Mouse (Mus musculus) thymus, adult 2 months (tissue): ENCODE data around the gene Suv39h1. TPM values are rescaled to one million over a fixed set of nuclear protein-coding genes. Genes with fewer than 3 reads are reported as not detected.
"Not testable (repeated sequence)": the region's sequence is repeated elsewhere in the genome, so short reads cannot be mapped to it uniquely, and the experiment has no call there.

Experiments
- DNase-seq: peaks from one replicate; pipeline ENCODE4 v3.0.0; 2021
- H3K27ac ChIP-seq: fragments of 200-500 bp; 2 replicates; pipeline ENCODE4 v1.5.1; 2012; ENCODE audit warnings: low read length, control low read depth; ENCODE audit not compliant: control insufficient read depth, insufficient read depth
- H3K27me3 ChIP-seq: fragments of 200-500 bp; 2 replicates; pipeline ENCODE4 v1.6.1; 2012; ENCODE audit warnings: mild to moderate bottlenecking, low read length, moderate library complexity, mixed read lengths; ENCODE audit not compliant: control insufficient read depth, insufficient read depth
- H3K36me3 ChIP-seq: fragments of 200-500 bp; 2 replicates; pipeline ENCODE4 v1.6.1; 2012; ENCODE audit warnings: mild to moderate bottlenecking, low read length, moderate library complexity; ENCODE audit not compliant: control insufficient read depth, insufficient read depth
- H3K4me1 ChIP-seq: fragments of 200-500 bp; replicated peaks from 2 replicates; pipeline ENCODE4 v1.6.1; 2012; ENCODE audit warnings: low read length; ENCODE audit not compliant: control insufficient read depth, insufficient read depth
- H3K4me3 ChIP-seq: fragments of 200-500 bp; 2 replicates; pipeline ENCODE4 v1.5.1; 2012; ENCODE audit warnings: mild to moderate bottlenecking, low read length, control low read depth, moderate library complexity; ENCODE audit not compliant: control insufficient read depth, insufficient read depth
- CTCF ChIP-seq: fragments of 200-500 bp; IDR thresholded peaks from 2 replicates; pipeline ENCODE4 v1.5.1; 2012; ENCODE audit warnings: mild to moderate bottlenecking, control low read depth, low read length, moderate library complexity, borderline replicate concordance; ENCODE audit not compliant: control insufficient read depth, poor library complexity, insufficient read depth; ENCODE audit errors: extremely low read depth
- POLR2A ChIP-seq: fragments of 200-500 bp; IDR thresholded peaks from 2 replicates; pipeline ENCODE4 v1.6.1; 2012; ENCODE audit warnings: mild to moderate bottlenecking, low read length, control low read depth, moderate library complexity; ENCODE audit not compliant: control insufficient read depth, poor library complexity, insufficient read depth; ENCODE audit errors: extremely low read depth
- WGBS: fragments of 180-500 bp; shearing (Covaris S2); methylation state at CpG from one replicate; pipeline ENCODE4 v1.1.7; 2018; 5-methylcytosine and 5-hydroxymethylcytosine counted together
- polyA plus RNA-seq: library from polyadenylated mRNA; depleted of rRNA; stranded (reverse); fragments of >200 nt; gene quantifications from 2 replicates; pipeline ENCODE4 v1.2.3, GENCODE M21; 2012

Suv39h1 gene
- polyA plus RNA-seq, 1 experiment, result 69.4 TPM

GRCm38 (mm10) chrX:8026811-8027210, 47.7 kb downstream of the Suv39h1 start:
- Histone ChIP-seq H3K27ac (no peak overlapping the region), H3K4me3 (no peak overlapping the region), H3K4me1 (no peaks in the 10 kb centered on the region), H3K27me3 (no peaks in the 10 kb centered on the region), H3K36me3 (no peaks in the 10 kb centered on the region)
- WGBS, result 66% methylated on average over 4 of the region's 4 CpGs
- DNase-seq, result no peak
- no peak for TF ChIP-seq CTCF
- no peak for TF ChIP-seq POLR2A

- no peaks in the 10 kb centered on the region for H3K36me3 ChIP-seq
- no peak overlapping the region for H3K27ac ChIP-seq
- H3K27me3 ChIP-seq, result no peaks in the 10 kb centered on the region
- no peak for DNase-seq
- no peaks in the 10 kb centered on the region for H3K4me1 ChIP-seq
- TF ChIP-seq CTCF (no peak), POLR2A (no peak)
- no peak overlapping the region for H3K4me3 ChIP-seq
- 69% methylated on average over 2 of the region's 2 CpGs for WGBS
Measured at GRCm38 (mm10) chrX:8024795-8025194, 49.8 kb downstream of the Suv39h1 start.

- TF ChIP-seq POLR2A, result no peak
- TF ChIP-seq CTCF, result no peak
- no peak overlapping the region for H3K4me3 ChIP-seq
- no peaks in the 10 kb centered on the region for H3K4me1 ChIP-seq
- H3K27ac ChIP-seq, result no peak overlapping the region
- no peak for DNase-seq
- 97% methylated on average over 2 of the region's 2 CpGs for WGBS
- H3K36me3 ChIP-seq, result no peaks in the 10 kb centered on the region
- H3K27me3 ChIP-seq, result no peaks in the 10 kb centered on the region
Measured at GRCm38 (mm10) chrX:8020111-8020778, 54.3 kb downstream of the Suv39h1 start.

GRCm38 (mm10) chrX:8018286-8018685, 56.3 kb downstream of the Suv39h1 start, which contains the start of gene Glod5:
Glod5 (minus strand) TSS chrX:8018492.
- WGBS, result 41% methylated on average over 2 of the region's 2 CpGs
- Histone ChIP-seq H3K4me3 (no peak within 1 kb of the TSS), H3K36me3 (no peaks in the 10 kb centered on the region), H3K27ac (no peak within 1 kb of the TSS), H3K27me3 (no peaks in the 10 kb centered on the region), H3K4me1 (no peaks in the 10 kb centered on the region)
- DNase-seq, result no peak
- TF ChIP-seq CTCF, result no peak
- TF ChIP-seq POLR2A, result no peak

- WGBS, result 3% methylated on average over 5 of the region's 5 CpGs
- TF ChIP-seq CTCF, result no peak
- TF ChIP-seq POLR2A, result no peak
- Histone ChIP-seq H3K4me1 (no peaks in the 10 kb centered on the region), H3K36me3 (no peaks in the 10 kb centered on the region), H3K4me3 (no peak overlapping the region), H3K27ac (no peak overlapping the region), H3K27me3 (no peaks in the 10 kb centered on the region)
- peak; percentile 9 for DNase-seq
Measured at GRCm38 (mm10) chrX:8017142-8017541, 57.4 kb downstream of the Suv39h1 start.

GRCm38 (mm10) chrX:8015675-8016074, 58.9 kb downstream of the Suv39h1 start:
- H3K4me3 ChIP-seq, H3K27ac ChIP-seq, H3K4me1 ChIP-seq, H3K36me3 ChIP-seq, H3K27me3 ChIP-seq: not testable (repeated sequence)
- 29% methylated on average over 7 of the region's 7 CpGs for WGBS
- peak; percentile 1 for DNase-seq

GRCm38 (mm10) chrX:8013569-8014314, 60.8 kb downstream of the Suv39h1 start:
- Histone ChIP-seq H3K27ac (no peak overlapping the region), H3K4me1 (no peaks in the 10 kb centered on the region), H3K27me3 (no peaks in the 10 kb centered on the region), H3K36me3 (no peaks in the 10 kb centered on the region), H3K4me3 (no peak overlapping the region)
- TF ChIP-seq POLR2A (no peak), CTCF (no peak)
- DNase-seq, result no peak
- WGBS, result 90% methylated on average over 6 of the region's 8 CpGs
